Mouse (Mus musculus) spleen, postnatal 14 days (tissue): ENCODE data around the gene Shroom3.

Experiments used
- DNase-seq, 2 experiments: peaks; one replicate each; pipeline ENCODE4 v3.0.0; 2021 to 2022; ENCODE audit warnings: low spot score in 2 of 2

The Shroom3 gene

DNA sequence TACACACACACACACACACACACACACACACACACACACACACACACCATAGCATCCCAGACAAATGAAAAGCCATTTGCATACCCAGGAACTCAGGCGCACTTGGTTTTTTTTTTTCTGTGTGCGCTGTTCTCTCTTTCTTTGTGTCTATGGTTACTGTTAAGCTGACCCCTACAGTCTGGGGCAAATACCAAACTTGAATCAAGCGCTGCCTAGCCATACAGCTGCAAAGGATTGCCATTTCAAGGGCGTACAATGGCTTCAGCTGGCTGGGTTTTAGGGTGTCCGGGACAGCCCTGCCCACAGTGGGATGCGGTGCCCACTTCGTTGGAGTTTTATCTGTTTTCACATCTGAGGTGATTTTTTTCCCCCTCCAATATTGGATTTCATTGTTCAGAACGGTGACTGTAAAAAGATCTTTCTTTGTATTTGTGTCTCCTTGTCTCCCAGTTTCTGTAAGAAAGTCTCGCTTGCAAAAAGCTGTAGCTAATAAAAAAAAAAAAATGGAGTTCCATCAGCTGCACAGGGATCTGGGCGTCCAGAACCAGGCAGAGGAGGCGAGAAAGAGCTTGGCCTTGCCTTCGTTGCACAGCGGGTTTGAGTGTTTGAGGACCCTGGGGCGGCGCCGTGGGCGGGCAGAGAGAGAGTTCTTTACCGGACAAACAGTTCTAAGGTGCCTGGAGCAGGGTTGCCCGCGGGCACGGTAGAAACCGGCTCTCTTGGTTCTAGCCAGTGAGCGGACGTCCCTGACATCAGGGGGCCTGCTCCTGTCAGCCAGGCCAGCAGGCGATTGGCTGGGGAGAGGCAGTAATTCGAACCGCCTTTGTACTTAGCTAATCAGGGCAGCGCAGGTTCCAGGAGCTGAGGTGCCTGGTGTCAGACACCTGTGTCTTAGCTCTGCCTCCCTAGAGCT is 125.5 kb downstream of the Shroom3 start:
- no peak for DNase-seq

DNA sequence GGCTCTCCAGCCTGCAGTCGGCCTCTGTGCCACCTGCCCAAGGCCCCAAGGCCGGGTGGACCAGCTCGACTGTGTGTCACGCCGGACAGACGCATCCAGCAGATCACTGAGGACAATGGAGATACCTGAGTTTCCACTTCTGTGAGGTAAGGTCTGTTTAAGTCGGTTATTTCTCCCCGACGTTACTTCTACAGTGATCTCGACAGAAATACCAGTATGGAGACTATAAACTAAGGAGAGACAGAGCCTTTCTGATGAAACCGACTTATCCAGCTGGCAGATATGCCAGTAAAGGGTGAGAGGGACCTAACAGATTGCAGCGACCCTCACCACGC is 126.1 kb downstream of the Shroom3 start:
- no peak for DNase-seq

DNA sequence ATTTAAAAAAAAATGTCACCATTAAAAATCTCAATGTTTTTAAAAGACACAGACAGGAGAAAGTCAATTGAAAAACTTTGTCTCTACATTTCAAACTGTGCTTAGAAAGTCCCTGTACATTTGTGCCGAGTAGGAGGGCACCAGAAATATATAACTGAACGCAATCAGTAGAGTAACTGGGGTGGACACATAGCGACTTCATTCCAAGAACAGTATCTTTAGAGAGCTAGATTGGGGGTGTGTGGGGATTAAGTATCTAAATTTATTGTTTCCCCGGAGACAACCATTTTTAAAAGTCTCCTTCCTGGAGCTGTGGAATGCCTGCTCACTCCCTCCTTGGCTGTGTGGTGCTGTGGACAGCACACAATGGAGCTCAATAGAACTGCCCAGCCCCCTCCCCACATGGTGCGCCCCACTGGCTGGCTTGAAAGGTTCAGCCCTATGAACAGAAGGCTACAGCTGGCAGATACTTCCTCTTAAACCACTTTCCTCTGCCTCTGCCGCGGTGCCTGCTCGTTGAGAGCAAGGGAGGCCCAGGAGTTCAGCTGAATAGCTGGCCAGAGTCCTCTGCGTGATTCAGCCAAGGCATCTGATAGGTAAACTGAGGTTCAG is 127.8 kb downstream of the Shroom3 start:
- no peak for DNase-seq

DNA sequence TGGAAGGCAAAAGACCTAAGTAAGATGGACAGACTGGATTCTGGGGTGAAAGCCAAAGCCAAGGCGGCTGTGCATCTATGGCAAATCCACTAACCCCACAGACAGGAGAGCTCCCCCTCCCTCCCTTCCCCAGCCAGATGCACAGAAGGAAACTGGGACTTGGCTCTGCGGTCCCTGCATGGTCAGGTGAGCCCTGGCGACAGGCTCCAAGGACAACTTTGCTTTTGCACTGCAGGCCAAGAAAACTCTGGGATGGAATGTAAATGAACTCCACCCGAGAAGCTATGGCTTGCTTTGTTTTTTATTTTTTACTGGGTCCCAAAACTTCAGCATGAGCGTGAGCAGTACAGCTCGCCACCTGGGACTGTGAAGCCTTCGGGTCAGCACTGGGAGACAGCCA is 128.5 kb downstream of the Shroom3 start:
- DNase-seq = no peak

DNA sequence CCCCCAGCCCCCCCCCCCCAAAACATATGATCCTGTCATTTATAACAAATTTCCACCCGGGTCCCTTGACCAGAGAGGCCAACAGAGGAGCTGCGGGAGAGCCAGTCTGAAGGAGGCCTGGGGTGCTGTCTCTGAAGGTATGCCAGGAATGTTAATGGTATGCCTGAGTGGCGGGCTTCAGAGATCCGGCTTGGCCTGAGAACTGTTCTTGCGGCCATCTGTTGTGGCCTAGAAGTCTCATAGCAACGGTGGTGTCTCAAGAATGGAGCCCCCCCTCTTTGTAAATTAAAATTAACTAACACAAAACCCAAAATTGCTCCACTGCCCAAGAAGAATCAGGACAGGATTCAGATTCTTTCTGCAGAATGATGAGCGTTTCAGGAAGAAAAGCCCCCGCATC is 129.7 kb downstream of the Shroom3 start:
- no peak for DNase-seq

DNA sequence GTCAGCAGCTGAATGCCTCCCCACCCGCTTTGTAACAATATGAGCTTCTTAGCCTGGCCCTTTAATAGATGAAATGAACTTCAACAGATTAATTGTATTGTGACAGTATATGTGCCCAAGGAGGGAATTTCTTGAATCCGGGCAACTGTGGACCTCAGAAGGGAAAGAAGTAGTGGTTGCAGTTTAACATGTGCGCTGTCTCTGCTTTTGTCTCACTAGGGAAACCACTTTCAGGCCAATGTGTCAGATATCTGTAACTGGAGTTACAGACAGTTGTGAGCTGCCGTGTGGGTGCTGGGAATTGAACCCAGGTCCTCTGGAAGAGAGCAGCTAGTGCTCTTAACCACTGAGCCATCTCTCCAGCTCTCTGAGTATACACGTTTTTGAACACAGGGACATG is 130.3 kb downstream of the Shroom3 start:
- DNase-seq = no peak

DNA sequence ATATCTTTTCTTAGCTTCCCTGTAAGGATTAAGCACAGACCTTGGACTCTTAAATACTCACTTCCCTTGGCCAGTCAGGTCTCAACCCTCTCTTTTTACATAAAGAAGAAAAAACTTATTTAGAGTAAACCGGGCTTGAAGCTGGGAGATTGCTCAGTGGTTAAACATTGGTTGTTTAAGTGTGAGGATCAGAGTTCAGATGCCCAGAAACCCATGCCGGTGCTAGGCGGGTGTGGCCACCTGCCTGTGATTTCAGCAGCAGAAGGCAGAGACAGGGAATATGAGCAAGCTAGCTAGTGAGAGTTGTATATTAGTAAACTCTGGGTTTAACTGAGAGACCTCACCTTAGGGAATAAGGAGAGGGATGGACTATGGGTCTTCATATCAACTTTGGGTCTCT is 131.4 kb downstream of the Shroom3 start:
- DNase-seq = no peak

DNA sequence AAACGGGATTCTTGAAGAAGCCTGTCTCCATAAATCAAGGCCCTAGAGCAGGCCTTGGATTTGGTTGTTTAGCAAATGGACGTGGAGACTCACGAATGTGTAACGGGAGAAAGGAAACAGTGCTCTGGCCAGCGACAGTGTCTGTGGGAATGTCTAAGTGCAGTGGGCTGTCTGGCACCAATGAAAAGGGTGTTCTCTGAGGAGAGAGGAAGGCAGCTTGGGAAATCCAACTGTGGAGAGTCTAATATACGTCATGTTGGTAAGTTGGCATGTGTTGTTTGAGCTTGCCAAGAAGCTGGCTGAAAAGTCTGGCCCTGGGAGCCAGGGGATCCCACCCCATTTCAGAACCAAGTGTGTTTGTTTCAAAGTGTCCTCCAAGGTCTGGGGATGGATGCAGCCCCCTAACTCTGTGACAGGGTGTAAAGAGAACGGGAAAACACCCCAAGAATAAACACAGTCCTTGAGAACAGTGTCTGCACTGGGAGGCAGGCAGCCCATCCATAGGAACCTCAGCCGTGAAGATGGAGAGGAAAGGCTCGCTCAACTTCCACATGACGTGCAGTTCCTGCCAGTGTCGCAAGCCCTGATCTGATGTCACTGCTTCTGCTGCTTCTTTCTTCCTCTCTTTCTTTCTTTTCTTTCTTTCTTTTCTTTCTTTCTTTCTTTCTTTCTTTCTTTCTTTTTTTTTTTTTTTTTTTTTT is 134.0 kb downstream of the Shroom3 start:
- DNase-seq = no peak

DNA sequence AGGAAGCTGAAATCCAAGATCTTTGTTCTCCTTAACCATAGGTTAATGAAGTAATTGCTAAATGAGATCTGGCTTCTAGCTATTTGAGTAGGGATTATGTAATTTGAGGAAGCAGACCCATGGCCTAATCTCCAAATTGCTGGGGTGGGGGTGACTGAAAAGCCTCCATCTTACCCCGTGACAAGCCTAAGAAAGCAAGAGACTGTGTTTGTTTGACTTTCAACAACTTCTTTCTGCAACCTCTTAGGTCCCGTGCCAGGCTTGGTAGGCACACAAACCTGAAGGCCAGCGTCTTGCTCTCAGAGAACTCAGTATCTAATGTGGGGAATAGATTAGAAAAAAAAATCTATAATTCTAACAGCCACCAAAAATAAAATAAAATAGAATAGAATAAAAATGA is 138.1 kb downstream of the Shroom3 start:
- no peak for DNase-seq

DNA sequence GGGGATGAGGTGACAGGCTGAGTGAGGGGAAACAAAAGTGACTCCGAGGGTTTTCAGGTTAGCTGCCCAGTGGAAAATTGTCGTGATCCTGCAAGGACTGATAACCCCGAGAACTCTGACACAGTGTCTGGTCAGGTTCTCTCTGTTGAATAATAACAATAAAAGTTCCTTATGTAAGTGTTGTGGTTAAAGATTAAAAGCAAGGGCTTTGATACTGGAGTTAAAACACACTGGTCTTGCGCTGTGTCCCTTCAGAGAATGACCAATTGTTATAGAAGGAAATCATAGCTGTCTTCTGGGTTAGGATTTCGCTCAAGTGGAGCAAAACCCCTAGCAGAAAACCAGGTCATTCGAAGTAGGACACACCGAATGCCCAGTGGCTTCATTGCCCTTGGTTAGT is 140.3 kb downstream of the Shroom3 start:
- no peak for DNase-seq

DNA sequence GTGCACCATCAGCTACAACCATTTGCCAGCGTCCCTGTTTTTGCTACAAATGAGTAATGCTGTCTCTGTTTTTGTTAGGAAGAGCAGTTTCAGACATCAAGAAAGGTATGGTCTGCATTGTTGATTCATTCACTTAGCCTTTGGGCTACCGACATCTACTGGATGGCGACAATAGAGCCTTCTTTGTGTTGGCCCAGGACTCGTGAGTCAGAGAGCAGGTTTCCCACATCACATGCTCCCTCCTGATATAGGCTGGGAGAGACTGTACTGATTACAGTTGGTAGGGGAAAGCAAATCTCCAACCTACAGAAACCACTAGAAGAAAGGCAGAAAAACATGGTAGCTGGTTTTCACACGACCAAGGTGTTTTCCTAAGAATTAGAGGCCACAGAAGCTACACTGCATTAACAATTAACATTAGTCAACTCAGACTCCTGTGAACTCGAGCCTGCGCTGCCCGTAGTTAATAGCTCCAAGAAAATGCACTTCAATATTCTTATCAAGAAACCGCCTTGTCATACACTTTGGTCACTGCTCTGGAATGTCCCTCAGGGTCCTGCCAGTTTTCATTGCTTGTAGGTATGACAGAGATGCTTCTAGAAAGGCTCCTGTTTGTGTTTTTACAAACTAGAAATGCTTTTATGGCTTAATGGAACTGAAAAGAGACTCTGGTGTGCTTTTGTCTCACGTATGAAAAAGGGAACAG is 141.2 kb downstream of the Shroom3 start:
- no peak for DNase-seq

DNA sequence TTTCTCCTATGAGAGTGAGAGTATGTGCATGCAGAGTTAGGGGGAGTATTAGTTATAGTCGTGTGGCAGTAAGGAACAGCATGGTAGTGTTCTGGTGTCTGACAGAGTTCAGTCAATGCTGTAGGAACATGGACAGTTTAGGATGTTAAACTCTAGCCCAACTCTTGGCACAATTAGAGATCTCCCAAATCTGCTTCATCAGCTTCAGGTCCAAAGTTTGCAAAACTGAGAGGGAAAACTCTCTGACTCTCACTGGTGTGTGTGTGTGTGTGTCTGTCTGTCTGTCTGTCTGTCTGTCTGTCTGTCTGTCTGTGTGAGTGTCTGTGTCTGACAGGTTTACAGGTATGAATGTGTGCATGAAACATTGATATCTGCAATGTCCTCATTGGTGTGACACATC is 147.2 kb downstream of the Shroom3 start:
- DNase-seq = no peak

DNA sequence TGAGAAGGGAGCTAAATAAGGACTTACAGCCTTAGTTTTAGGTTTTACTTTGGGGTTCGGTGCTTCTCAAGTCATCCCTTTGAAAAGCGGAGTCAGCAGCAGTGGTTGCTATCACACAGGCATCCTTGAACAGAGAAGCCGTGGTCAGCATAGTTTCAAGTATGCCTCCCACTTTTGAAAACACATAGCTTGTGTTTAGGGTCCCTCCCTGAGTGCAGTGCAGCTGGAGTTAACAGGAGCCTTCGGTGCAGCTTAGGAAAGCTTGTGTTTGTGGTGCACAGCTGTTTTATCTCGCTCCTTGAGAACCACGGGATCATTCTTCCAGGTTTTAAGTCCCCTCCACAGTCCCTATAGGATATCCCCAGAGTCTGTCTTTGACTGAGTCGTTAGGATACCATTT is 151.3 kb downstream of the Shroom3 start:
- no peak for DNase-seq

DNA sequence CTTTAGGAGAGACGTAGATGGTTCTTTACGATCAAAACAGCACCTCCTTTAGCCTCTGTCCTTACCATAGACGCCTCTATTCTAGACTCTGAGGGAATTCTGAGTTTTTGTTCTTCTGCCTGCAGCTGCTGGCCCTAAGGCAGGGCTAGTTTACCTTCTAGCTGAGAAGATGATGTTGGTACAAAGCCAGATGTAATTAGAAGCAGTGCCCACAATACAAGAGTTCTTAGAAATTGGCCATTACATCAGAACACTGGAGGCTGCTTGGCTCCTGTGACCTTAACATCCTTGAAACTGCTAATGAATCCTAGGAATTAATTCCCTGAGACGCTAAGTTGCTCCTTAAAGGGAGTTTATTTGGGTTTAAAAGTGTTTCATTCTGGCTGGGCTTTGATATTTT is 154.1 kb downstream of the Shroom3 start:
- no peak for DNase-seq

DNA sequence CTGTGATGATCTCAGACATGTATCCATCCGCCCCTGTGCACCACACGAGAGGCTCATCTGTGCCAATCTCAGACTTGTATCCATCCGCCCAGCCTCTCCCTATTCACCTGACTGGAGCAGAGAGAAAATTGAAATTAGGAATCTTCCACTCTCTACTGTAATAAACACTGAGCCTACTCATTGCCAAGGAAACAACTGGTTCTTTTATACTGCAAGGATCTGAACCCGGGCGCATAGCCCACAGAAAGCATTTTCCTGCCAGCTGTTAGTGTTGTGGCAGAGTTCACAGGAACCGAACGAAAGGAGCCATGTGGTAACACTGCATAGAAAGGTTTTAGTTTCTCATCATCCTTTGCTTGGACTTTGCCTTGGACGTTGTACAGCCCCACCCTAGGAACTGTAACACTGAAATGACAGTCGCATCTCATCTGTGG is 155.1 kb downstream of the Shroom3 start:
- no peak for DNase-seq

DNA sequence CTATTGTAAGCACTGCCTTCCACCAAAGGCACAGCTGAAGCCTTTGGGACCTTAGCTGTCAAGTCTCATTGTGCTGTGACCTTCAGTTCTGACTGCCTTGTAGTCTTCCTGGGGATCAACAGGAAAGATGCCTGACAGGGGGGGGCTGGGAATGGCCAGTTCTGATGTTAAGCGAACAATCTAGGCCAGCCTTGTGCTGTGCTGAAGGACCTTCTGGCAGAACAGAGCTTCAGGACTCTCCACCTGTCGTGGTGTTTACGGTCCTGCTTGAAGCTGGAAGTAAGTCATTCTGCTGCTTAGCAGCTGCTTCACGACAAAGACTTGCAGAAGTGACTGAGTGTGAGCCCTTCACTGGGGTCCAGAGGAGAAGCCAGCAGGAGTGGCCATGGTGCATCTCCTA is 156.1 kb downstream of the Shroom3 start:
- no peak for DNase-seq

DNA sequence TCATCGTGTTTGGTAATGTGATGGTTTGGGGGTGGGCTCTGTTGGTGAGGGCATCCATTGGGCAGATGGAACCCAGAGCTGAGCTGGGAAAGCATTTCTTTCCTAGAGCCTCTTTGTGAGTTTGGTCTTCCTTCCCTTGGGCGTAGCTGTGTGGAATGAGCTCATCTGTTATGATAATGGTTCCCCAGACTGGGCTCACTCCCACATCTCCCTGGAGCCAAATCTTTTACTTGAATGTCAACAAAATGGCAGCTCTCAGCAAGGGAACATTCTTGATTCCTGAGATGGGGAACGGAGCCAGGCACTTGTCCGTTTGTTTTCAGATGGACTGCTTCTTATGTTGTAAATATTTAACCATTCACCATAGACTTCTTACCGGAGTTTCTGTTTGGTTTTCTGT is 158.2 kb downstream of the Shroom3 start:
- no peak for DNase-seq

DNA sequence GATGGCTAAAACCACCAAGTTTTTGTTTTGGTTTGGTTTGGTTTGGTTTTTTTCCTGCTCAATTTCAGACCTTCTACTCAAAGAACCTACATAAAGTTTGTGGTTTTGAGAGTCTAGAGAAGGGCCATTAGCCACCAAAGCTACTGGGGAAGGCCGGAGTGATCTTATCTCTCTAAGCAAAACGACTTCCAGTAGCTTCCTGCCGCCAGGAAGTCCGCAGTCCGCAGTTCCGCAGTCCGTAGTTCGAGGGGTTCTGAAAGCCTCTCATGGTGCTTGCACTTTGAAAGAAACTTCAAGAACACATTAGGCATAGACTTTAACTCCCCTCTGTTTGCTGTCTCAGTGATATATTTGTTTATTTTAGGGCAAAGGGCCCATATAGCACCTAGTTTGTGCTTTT is 159.2 kb downstream of the Shroom3 start:
- DNase-seq = no peak

DNA sequence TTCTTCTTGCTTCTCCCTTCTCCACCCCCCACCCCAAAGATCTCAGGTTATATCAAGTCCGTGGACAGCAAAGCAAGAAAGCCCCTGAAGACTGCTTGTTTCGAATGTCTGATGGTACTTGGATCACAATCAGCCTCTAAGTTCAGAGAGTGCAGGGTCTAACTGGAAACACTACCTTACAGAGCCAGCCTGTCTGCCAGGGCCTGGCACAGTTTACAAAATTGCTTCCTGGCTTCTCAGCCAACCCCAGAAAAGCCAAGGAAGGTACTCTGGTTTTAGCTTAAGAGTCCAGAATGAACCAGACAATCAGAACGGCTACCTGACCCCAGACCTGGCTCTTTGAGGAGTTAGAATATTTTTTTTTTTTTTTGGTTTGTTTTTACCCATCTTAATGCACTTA is 159.6 kb downstream of the Shroom3 start:
- no peak for DNase-seq

DNA sequence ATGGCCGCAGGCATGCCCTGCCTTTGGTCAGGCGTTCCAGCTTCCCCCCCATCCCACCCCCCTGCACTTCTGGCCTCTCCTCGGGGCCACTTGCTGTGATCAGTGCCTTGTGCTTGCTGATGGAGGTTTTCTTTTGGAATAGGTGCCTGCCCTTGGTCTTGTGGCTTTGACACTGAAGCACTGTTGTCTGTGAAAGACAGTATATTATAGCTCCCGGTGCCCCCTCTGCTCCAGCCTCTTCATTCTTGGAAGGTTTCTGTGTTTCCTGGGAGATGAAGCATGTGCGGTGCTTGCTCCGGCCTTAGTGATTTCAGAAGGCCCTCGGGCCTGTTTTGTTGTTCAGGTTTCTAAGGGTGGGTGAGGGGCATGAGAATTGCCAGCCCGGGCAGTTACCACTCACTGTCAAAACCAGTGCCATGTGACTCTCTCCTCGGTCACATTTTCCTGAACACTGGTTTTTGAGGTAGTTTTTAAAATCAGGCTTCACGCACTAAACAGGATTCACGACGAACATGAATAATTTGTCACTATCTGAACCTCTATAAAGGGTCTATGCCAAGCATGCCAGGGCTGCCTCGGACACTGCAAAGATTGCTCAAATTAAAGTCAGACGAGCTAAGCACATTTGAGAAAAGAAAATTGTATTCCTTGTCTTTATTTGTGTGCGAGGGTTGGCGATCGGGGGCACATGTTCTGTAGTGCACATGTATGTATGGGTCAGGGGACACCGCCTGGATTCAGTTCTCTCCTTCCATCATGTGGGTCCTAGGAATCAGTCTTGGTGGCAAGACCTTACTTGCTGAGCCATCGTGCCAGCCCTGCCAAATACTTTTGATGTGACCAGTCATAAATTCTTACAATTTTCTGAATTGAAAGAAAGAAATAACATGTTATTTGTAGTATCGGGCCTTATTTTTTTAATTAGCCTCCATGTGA is 160.9 kb downstream of the Shroom3 start:
- DNase-seq = no peak

DNA sequence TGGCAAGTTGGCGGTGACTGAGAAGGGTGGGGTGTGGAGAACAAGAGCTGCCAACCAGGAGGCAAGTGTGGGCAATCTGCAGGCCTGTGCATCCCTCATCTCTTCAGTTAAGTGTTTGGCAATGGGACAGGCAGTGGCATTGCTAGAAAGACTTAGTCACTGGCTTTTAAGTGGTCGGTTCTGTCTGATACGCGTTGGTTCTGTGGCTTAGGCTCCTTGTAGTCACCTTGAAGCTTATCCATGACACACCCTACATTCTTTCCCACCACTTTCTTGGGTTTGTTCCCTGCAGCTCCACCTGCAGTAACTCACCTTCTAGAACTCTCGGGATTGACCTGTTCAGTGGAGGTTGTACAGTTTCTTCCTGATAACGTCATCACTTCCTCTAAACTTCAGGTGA is 166.5 kb downstream of the Shroom3 start:
- DNase-seq = no peak
